Mouse (Mus musculus) cerebellum, adult 2 months (tissue): ENCODE results near the gene Psma4.

Source experiments
- CTCF ChIP-seq: fragments of 200-500 bp; IDR thresholded peaks from 2 replicates; pipeline ENCODE4 v1.5.1; 2011; ENCODE audit warnings: low read depth, mild to moderate bottlenecking, control low read depth, low read length, moderate library complexity, borderline replicate concordance; ENCODE audit not compliant: insufficient read depth
- POLR2A ChIP-seq: fragments of 200-500 bp; IDR thresholded peaks from 2 replicates; pipeline ENCODE4 v1.6.1; 2011; ENCODE audit warnings: low read length, control low read depth, borderline replicate concordance; ENCODE audit not compliant: insufficient read depth

DNA sequence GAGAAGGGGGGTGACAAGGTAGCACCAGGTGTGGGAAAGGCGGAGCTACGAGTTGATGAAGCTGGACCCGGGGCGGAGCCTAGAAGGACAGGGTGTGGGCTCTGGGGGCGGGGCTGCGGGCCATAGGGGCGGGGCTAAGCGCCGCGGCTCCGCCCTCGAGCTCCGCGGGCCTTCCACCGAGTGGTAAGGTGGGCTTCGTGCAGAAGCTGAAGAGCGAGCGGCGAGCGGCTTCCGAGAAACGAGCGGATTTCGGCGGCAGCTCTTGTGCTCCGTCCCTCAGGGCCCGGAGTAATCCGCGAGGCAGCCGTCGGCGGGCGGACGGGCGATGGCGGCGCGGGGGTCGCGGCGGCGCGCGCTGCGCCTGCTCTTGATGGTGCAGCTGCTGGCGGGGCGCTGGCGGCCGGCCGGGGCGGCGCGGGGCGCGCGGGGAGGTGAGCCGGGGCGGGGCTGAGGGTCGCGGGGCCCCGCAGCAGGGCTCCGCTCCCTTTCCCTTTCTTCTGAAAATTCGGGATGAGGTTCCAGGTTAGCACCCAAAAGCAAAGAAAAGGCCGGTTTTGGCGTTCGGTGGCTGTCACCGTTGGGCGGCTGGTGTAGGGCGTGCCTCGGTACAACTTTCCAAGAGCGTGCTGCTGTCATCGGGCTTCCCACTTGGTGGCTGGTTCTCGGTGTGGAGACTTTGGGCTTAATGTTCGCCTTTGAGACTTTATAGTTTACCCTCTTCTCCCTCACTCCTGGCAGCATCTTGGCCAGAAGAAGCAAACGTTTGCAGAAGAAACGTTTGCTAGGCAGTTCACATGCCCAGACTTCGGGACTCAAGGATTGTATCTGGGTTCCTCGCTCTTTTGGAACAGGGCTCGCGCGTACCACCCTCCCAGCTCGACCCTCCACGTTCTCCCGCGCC is 31.0 kb downstream of the Psma4 start:
- TF ChIP-seq CTCF (no peak), POLR2A (no peak)
